Mouse (Mus musculus) neural tube, embryonic 11.5 days (tissue): Measurements from ENCODE around the gene Tctn1. TPM values are rescaled to one million over a fixed set of nuclear protein-coding genes. Genes with fewer than 3 reads are reported as not detected.

ENCODE experiments used
- ATAC-seq: fragments of 200-750 bp; cut with Nextera tagmentation; 2 replicates; pipeline ENCODE4 v1.8.0; 2017; ENCODE audit warnings: moderate number of reproducible peaks, mild to moderate bottlenecking, moderate TSS enrichment, moderate library complexity; ENCODE audit not compliant: insufficient read depth, low FRiP score, low TSS enrichment
- DNase-seq: peaks from one replicate; pipeline ENCODE4 v3.0.0-alpha.2; 2015; ENCODE audit warnings: low spot score
- H3K27ac ChIP-seq: fragments of 300-500 bp; sonication (generic); 2 replicates; pipeline ENCODE4 v1.5.1; 2014; ENCODE audit warnings: low read depth, mild to moderate bottlenecking, low read length
- H3K27me3 ChIP-seq: fragments of 300-500 bp; sonication (generic); 2 replicates; pipeline ENCODE4 v1.6.1; 2014; ENCODE audit warnings: mild to moderate bottlenecking, low read length, mixed read lengths; ENCODE audit not compliant: control insufficient read depth, insufficient read depth
- H3K36me3 ChIP-seq: fragments of 300-500 bp; sonication (generic); 2 replicates; pipeline ENCODE4 v1.6.1; 2014; ENCODE audit warnings: mild to moderate bottlenecking, low read length, moderate library complexity, mixed read lengths; ENCODE audit not compliant: control insufficient read depth, insufficient read depth
- H3K4me1 ChIP-seq: fragments of 300-500 bp; sonication (generic); 2 replicates; pipeline ENCODE4 v1.6.1; 2014; ENCODE audit warnings: low read length, mixed read lengths; ENCODE audit not compliant: control insufficient read depth, insufficient read depth
- H3K4me2 ChIP-seq: fragments of 300-500 bp; sonication (generic); 2 replicates; pipeline ENCODE4 v1.6.1; 2014; ENCODE audit warnings: low read depth, mild to moderate bottlenecking, moderate library complexity
- H3K4me3 ChIP-seq: fragments of 300-500 bp; sonication (generic); 2 replicates; pipeline ENCODE4 v1.5.1; 2014; ENCODE audit warnings: low read depth, low read length
- H3K9ac ChIP-seq: fragments of 300-500 bp; sonication (generic); 2 replicates; pipeline ENCODE4 v1.6.1; 2014; ENCODE audit warnings: mild to moderate bottlenecking, low read length
- H3K9me3 ChIP-seq: fragments of 300-500 bp; sonication (generic); 2 replicates; pipeline ENCODE4 v1.6.1; 2016; ENCODE audit warnings: low read length; ENCODE audit not compliant: control insufficient read depth
- WGBS: fragments of 180-500 bp; shearing (Covaris S2); extraction: QIAGEN DNeasy Blood & Tissue Kit; methylation state at CpG from one replicate; pipeline ENCODE4 v1.1.7; 2014; 5-methylcytosine and 5-hydroxymethylcytosine counted together
- polyA plus RNA-seq: library from polyadenylated mRNA; unstranded; fragments of >200 nt; fragmentation: Nextera tagmentation; extraction: Ambion mirVana; gene quantifications from 2 replicates; pipeline ENCODE4 v1.2.1, GENCODE M21; 2014

Gene Tctn1
- polyA plus RNA-seq, 1 experiment from 2014 or later, result 4.5 TPM

DNA sequence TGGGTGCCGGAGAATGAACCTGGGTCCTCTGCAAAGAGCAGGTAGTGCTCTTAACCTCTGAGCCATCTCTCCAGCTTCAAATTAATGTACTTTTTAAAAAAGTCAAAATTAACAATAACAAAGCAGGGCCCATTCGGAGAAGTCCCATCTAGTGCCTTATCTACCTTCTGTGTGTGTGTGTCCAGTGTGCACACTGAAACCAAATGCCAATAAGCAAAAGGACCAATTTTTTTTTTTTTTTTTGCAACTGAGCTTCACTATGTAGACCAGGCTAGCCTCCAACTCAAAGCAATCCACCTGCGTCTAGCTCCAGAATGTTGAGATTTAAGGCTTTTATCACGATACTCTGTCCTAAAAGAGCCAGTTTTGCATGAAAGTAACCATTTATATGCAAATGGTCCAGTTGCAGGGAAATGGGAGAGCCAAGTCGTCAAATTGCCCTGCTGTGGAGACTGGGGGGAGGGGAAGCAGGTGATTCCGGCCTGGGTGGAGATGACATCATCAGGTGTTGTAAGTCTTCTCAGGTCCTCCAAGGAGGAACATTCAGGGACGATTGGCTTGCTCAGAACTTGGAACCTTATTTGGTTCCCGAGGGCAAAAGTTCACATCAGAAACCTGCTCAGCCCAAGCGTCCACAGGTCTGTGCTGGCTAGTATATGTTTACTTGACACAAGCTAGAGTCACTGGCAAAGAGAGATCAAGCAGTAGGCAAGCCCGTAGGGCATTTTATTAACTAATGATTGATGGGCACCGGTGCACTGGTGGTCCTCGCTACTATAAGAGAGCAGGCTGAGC is 72.8 kb downstream of the Tctn1 start:
- Histone ChIP-seq H3K4me2 (no peak overlapping the region), H3K36me3 (no peaks in the 10 kb centered on the region), H3K9me3 (no peaks in the 10 kb centered on the region), H3K4me1 (no peaks in the 10 kb centered on the region), H3K27ac (no peak overlapping the region), H3K27me3 (no peaks in the 10 kb centered on the region), H3K9ac (no peak overlapping the region), H3K4me3 (no peak overlapping the region)
- ATAC-seq (no peak), DNase-seq (no peak)
- WGBS, result 68% methylated on average over 12 of the region's 12 CpGs

- WGBS, result 61% methylated on average over 7 of the region's 7 CpGs
- Histone ChIP-seq H3K9ac (no peak overlapping the region), H3K27me3 (no peaks in the 10 kb centered on the region), H3K4me1 (no peaks in the 10 kb centered on the region), H3K4me2 (no peak overlapping the region), H3K36me3 (no peaks in the 10 kb centered on the region), H3K9me3 (no peaks in the 10 kb centered on the region), H3K27ac (no peak overlapping the region), H3K4me3 (no peak overlapping the region)
- DNase-seq, result no peak
- no peak for ATAC-seq
These were observed 73.8 kb downstream of the Tctn1 start for GRCm38 (mm10) chr5:122190465-122190864.

GRCm38 (mm10) chr5:122189115-122189514 is 75.1 kb downstream of the Tctn1 start:
- ATAC-seq, result no peak
- H3K4me3 ChIP-seq, result no peak overlapping the region
- H3K27me3 ChIP-seq, result no peaks in the 10 kb centered on the region
- no peak overlapping the region for H3K9ac ChIP-seq
- no peak overlapping the region for H3K4me2 ChIP-seq
- H3K36me3 ChIP-seq, result no peaks in the 10 kb centered on the region
- no peak for DNase-seq
- no peaks in the 10 kb centered on the region for H3K9me3 ChIP-seq
- 67% methylated on average over 3 of the region's 3 CpGs for WGBS
- H3K4me1 ChIP-seq, result no peaks in the 10 kb centered on the region
- H3K27ac ChIP-seq, result no peak overlapping the region

Other genes with a start within 250 kb of the Tctn1 start
- gene Cux2, start 214.4 kb downstream of the Tctn1 start, polyA plus RNA-seq, result 12.7 and 16.2 TPM in 2 replicates
- 9.2 and 13.7 TPM in 2 replicates for gene Myl2, start 163.5 kb downstream of the Tctn1 start, polyA plus RNA-seq
- not detected in 2 replicates for gene Ccdc63, start 123.6 kb downstream of the Tctn1 start, polyA plus RNA-seq
- gene Ppp1cc, start 106.2 kb downstream of the Tctn1 start, polyA plus RNA-seq, result 325 and 339 TPM in 2 replicates
- 5.6 and 6.0 TPM in 2 replicates for gene Hvcn1, start 57.7 kb downstream of the Tctn1 start, polyA plus RNA-seq
- 8.5 and 9.2 TPM in 2 replicates for gene Pptc7, start 19.9 kb upstream of the Tctn1 start, polyA plus RNA-seq
- 6.9 and 9.3 TPM in 2 replicates for gene Rad9b, start 89.8 kb upstream of the Tctn1 start, polyA plus RNA-seq
- gene Vps29, start 89.9 kb upstream of the Tctn1 start, polyA plus RNA-seq, result 219 and 236 TPM in 2 replicates
- 68.4 and 71.2 TPM in 2 replicates for gene Gpn3, start 107.4 kb upstream of the Tctn1 start, polyA plus RNA-seq
- 115 and 116 TPM in 2 replicates for gene Fam216a, start 107.9 kb upstream of the Tctn1 start, polyA plus RNA-seq
- gene Arpc3, start 127.4 kb upstream of the Tctn1 start, polyA plus RNA-seq, result 65.8 and 67.4 TPM in 2 replicates
- 33.4 and 34.7 TPM in 2 replicates for gene Anapc7, start 157.2 kb upstream of the Tctn1 start, polyA plus RNA-seq
- gene Atp2a2, start 237.8 kb upstream of the Tctn1 start, polyA plus RNA-seq, result 52.0 and 55.4 TPM in 2 replicates